Mouse (Mus musculus): Measurements from ENCODE around the gene Pitpnb. TPM values are rescaled to one million over a fixed set of nuclear protein-coding genes. Genes with fewer than 3 reads are reported as not detected.

Pitpnb gene
- polyA plus RNA-seq, 1 experiment from 2014 or later: 104 TPM

DNA sequence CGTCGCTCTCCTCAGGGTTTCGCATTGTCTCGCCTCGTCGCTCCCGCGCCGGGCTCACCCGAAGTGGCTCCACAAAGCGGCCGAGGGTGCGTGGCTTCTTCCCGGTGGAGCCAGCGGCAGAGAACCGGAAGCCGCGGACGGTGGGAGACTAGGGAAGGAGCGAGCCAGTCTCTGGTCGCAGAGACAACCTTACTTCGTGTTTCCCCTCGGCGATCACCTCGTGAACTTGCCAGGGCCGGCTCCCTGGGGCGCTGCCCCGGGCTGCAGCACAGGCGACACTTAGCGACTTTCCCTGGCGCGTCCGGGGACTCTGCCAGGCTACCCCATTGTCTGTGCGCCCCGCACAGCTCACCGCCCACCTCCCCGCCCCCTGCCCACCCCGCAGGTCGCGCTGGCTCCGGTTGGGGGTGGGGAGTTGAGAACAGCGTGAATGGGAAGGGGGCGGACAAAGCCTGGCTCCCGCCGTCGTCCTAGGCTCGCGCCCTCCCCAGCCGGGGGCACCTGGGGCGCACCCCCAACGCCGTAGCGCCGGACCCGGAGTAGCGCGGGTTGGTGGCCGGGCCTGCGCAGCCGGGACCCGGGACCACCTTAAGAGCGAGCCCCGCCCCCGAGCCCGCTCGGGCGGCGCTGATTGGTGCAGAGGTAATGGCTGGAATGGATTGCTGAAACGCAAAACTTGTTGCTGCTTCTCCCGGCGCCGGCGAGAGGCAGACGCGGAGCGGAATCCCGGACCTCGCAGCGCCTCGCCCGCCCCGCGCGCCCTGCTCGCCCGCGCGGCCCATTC lies 86.2 kb downstream of the Pitpnb start, which contains the start of gene Mn1:
Mn1 (plus strand) TSS at position 772 of the 784 bp plus-strand sequence.
- Histone ChIP-seq H3K4me3 (replicated peaks) (peak within 1 kb of the TSS; percentile 85), H3K27me3 (peaks cover 4% of the 10 kb centered on the region; the same call in 1 of the 2 replicates), H3K4me1 (peaks cover 62% of the 10 kb centered on the region), H3K9ac (peak within 1 kb of the TSS; percentile 97), H3K4me2 (replicated peaks) (peak within 1 kb of the TSS; percentile 82), H3K27ac (replicated peaks) (peak within 1 kb of the TSS; percentile 93), H3K36me3 (no peaks in the 10 kb centered on the region), H3K9me3 (replicated peaks) (no peaks in the 10 kb centered on the region)
- peak; percentile 92 for ATAC-seq (ENCODE audit: insufficient number of reproducible peaks, low FRiP score, low TSS enrichment, low read depth)
- under 1% methylated on average over 88 of the region's 88 CpGs for WGBS

DNA sequence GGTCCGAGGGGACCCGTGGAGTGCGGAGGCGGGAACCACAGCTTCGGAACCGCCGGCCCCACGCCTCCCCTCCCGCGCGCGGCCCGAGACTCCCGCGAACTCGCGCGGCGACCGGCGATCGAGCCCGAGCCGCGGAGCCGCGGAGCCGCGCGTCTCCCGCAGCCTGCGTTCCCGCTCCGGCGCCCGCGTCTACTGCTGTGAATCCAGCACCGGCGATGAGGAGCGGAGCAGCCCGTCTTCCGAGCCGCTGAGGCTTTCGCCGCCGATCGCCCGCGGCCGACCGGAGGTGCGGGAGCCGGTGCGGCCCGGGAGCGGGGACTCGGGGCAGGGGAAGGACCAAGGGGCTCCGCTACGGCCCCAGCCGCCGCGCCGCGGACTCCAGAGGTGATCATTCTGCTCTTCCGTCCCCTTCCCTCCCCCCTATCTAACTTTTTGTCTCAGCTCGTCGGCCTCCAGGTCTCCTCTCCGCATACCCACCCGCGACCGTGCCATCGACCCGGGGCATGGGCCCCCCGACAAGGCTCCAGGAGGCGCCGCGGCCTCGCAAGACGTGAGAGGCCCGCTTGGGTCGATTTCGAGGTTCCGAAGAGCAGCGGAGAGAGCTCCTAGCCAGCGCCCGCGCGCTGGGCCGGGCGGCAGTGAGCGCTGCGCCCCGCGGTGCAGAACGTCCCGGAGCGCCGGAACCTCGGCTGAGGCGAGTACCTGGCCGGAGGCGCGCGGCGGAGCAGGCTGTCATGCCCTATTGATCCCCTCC lies 87.0 kb downstream of the Pitpnb start:
- Histone ChIP-seq H3K27me3 (peaks cover 4% of the 10 kb centered on the region; the same call in 1 of the 2 replicates), H3K27ac (replicated peaks) (peak overlapping the region; percentile 93), H3K9me3 (replicated peaks) (no peaks in the 10 kb centered on the region), H3K4me1 (peaks cover 65% of the 10 kb centered on the region), H3K36me3 (no peaks in the 10 kb centered on the region), H3K4me3 (replicated peaks) (peak overlapping the region; percentile 85), H3K4me2 (replicated peaks) (peak overlapping the region; percentile 82), H3K9ac (peak overlapping the region; percentile 97)
- no peak for ATAC-seq (ENCODE audit: insufficient number of reproducible peaks, low FRiP score, low TSS enrichment, low read depth)
- under 1% methylated on average over 95 of the region's 105 CpGs for WGBS

DNA sequence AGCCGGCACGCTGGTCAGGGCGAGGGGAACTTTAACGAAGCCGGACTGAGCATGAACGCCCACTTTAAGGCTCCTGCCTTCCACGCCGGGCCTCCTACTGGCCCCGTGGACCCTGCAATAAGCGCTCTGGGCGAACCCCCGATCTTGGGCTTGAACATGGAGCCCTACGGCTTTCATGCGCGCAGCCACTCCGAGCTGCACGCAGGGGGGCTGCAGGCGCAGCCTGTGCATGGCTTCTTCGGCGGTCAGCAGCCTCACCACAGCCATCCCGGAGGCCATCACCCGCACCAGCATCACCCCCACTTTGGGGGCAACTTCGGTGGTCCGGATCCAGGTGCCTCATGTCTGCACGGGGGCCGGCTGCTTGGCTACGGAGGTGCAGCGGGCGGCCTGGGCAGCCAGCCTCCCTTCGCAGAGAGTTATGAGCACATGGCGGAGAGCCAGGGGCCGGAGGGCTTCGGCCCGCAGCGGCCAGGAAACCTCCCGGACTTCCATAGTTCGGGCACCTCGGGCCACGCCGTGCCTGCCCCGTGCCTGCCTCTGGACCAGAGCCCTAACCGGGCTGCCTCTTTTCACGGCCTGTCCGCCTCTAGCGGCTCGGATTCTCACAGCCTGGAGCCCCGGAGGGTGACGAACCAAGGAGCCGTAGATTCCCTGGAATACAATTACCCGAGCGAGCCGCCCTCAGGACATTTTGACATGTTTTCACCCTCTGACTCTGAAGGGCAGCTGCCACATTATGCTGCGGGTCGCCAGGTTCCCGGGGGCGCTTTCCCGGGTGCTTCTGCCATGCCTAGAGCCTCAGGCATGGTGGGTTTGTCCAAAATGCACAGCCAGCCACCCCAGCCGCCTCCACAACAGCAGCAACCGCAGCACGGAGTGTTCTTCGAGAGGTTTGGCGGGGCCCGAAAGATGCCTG lies 87.9 kb downstream of the Pitpnb start:
- no peak for ATAC-seq (ENCODE audit: insufficient number of reproducible peaks, low FRiP score, low TSS enrichment, low read depth)
- peaks cover 63% of the 10 kb centered on the region for H3K4me1 ChIP-seq

DNA sequence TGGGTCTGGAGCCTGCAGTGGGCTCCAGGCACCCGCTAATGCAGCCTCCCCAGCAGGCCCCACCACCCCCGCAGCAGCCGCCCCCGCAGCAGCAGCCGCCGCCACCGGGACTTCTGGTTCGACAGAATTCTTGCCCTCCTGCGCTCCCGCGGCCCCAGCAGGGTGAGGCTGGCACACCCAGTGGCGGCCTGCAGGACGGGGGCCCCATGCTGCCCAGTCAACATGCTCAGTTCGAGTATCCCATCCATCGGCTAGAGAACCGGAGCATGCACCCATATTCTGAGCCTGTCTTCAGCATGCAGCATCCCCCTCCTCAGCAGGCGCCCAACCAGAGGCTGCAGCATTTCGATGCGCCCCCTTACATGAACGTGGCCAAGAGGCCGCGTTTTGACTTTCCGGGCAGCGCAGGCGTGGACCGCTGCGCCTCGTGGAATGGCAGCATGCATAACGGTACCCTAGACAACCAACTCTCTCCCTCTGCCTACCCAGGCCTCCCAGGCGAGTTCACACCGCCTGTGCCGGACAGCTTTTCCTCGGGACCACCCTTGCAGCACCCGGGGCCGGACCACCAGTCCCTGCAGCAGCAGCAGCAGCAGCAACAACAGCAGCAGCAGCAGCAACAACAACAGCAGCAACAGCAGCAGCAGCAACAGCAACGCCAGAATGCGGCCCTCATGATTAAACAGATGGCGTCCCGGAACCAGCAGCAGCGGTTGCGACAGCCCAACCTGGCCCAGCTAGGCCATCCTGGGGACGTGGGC lies 88.7 kb downstream of the Pitpnb start:
- WGBS: 6% methylated on average over 42 of the region's 42 CpGs
- H3K4me2 ChIP-seq (replicated peaks): peak overlapping the region; percentile 82
- H3K27ac ChIP-seq (replicated peaks): peak overlapping the region; percentile 51; the same call in 1 of the 2 replicates
- peaks cover 61% of the 10 kb centered on the region for H3K4me1 ChIP-seq
- H3K9ac ChIP-seq: peak overlapping the region; percentile 97
- no peaks in the 10 kb centered on the region; the same call in 1 of the 2 replicates for H3K36me3 ChIP-seq
- peak overlapping the region; percentile 85 for H3K4me3 ChIP-seq (replicated peaks)
- ATAC-seq (ENCODE audit: insufficient number of reproducible peaks, low FRiP score, low TSS enrichment, low read depth): no peak
- no peaks in the 10 kb centered on the region for H3K27me3 ChIP-seq
- H3K9me3 ChIP-seq (replicated peaks): no peaks in the 10 kb centered on the region

More for the DNA sequence above, 87.9 kb downstream of the Pitpnb start:
- Histone ChIP-seq H3K9ac (peak overlapping the region; percentile 97), H3K4me3 (replicated peaks) (peak overlapping the region; percentile 85), H3K27me3 (no peaks in the 10 kb centered on the region), H3K4me2 (replicated peaks) (peak overlapping the region; percentile 82), H3K36me3 (no peaks in the 10 kb centered on the region), H3K27ac (replicated peaks) (peak overlapping the region; percentile 93; the same call in 1 of the 2 replicates), H3K9me3 (replicated peaks) (no peaks in the 10 kb centered on the region)
- 1% methylated on average over 63 of the region's 63 CpGs for WGBS

DNA sequence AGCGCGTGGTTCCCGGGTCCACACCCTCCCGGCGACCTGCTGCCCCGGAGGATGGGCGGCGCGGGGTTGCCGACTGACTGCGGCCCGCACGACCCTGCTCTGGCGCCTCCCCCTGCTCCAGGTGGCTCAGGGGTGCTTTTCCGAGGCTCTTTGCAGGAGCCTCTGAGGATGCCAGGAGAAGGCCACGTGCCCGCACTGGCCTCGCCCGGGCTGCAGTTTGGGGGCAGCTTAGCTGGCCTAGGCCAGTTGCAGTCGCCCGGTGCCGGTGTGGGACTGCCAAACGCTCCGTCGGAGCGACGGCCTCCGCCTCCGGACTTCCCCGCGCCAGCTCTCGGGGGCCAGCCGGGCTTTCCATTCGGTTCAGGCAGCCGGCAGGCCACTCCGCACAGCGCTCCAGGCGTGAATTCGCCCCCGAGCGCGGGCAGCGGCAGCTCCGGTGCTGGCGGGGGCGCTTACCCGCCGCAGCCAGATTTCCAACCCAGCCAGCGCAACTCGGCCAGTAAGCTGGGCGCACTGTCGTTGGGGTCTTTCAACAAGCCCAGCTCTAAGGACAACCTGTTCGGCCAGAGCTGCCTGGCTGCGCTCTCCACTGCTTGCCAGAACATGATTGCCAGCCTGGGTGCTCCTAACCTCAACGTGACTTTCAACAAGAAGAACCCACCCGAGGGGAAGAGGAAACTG lies 89.6 kb downstream of the Pitpnb start:
- Histone ChIP-seq H3K9ac (peak overlapping the region; percentile 97), H3K27ac (replicated peaks) (peak overlapping the region; percentile 51; the same call in 1 of the 2 replicates), H3K4me1 (peaks cover 61% of the 10 kb centered on the region), H3K36me3 (no peaks in the 10 kb centered on the region; the same call in 1 of the 2 replicates), H3K4me3 (replicated peaks) (peak overlapping the region; percentile 85), H3K9me3 (replicated peaks) (no peaks in the 10 kb centered on the region), H3K4me2 (replicated peaks) (peak overlapping the region; percentile 82), H3K27me3 (no peaks in the 10 kb centered on the region)
- no peak for ATAC-seq (ENCODE audit: insufficient number of reproducible peaks, low FRiP score, low TSS enrichment, low read depth)
- WGBS: 3% methylated on average over 56 of the region's 56 CpGs

DNA sequence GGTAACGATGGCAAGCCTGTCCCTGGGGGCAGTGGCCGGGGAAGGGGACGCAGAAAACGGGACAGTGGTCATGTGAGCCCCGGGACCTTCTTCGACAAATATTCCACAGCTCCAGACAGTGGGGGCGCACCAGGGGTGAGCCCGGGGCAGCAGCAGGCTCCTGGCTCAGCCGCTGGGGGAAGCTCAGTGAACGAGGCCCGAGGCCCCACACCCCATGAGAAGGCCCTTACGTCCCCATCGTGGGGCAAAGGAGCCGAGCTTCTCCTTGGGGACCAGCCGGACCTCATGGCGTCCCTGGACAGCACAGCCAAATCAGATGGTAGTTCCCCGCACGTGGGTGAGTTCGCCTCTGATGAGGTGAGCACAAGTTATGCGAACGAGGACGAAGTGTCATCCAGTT lies 90.3 kb downstream of the Pitpnb start:
- WGBS: 36% methylated on average over 22 of the region's 22 CpGs
- Histone ChIP-seq H3K36me3 (no peaks in the 10 kb centered on the region; the same call in 1 of the 2 replicates), H3K4me1 (peaks cover 63% of the 10 kb centered on the region)

DNA sequence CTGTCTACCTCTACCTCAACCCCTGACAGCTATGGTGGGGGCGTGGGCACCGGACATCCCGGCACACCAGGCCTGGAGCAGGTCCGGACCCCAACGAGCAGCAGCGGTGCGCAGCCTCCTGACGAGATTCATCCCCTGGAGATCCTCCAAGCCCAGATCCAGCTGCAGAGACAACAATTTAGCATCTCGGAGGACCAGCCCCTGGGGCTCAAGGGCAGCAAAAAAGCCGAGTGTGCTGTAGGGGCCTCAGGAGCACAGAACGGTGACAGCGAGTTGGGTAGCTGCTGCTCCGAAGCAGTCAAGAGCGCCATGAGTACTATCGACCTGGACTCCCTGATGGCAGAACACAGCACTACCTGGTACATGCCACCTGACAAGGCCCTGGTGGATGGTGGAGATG lies 90.9 kb downstream of the Pitpnb start:
- Histone ChIP-seq H3K9ac (peak overlapping the region; percentile 97), H3K36me3 (no peaks in the 10 kb centered on the region; the same call in 1 of the 2 replicates), H3K4me1 (peaks cover 68% of the 10 kb centered on the region), H3K27ac (replicated peaks) (peak overlapping the region; percentile 48; the same call in 1 of the 2 replicates), H3K4me2 (replicated peaks) (peak overlapping the region; percentile 82), H3K27me3 (no peaks in the 10 kb centered on the region), H3K4me3 (replicated peaks) (peak overlapping the region; percentile 85), H3K9me3 (replicated peaks) (no peaks in the 10 kb centered on the region)
- WGBS: 52% methylated on average over 15 of the region's 15 CpGs
- no peak for ATAC-seq (ENCODE audit: insufficient number of reproducible peaks, low FRiP score, low TSS enrichment, low read depth)

More for the DNA sequence above, 90.3 kb downstream of the Pitpnb start:
- H3K4me2 ChIP-seq (replicated peaks): peak overlapping the region; percentile 82
- H3K27me3 ChIP-seq: no peaks in the 10 kb centered on the region
- H3K9ac ChIP-seq: peak overlapping the region; percentile 97
- ATAC-seq (ENCODE audit: insufficient number of reproducible peaks, low FRiP score, low TSS enrichment, low read depth): no peak
- 0 out of 2 replicates have a peak overlapping the region, but pooled peaks have one; percentile 51 for H3K27ac ChIP-seq (replicated peaks)
- peak overlapping the region; percentile 85 for H3K4me3 ChIP-seq (replicated peaks)
- H3K9me3 ChIP-seq (replicated peaks): no peaks in the 10 kb centered on the region

DNA sequence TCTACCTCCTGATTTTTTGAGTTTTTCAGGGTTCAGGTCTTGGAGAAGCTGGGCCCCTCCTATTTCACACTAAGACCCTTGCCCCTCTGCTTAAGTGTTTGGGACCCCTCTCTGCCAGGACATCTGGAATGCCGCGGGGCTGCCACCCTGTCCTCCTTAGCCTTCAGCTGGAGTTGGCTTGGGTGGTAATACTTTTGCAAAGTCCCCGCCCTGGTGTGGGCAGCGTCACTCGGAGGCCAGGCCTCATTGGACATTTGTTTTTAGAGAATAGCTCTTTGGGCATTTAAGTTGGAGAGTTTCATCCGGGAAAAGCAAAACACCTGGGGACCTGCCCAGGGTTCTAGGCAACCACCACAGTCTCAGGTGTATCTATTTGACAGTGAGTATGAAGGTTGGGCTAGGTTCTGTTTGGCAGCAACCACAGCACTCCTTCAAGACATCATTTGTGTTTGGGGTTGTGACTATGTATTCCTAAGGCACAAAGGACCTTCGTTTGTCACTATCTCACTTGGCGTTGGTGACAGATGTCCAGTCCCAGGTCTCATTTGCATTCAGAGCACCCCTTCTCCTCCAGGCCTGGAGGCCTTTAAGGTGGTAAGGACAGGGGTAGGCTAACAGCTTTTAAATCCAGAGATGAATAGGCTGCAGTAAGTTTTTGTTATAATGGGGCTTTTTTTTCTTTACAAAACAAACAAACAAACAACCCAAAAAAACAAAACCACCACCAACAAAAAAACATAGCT lies 91.7 kb downstream of the Pitpnb start:
- Histone ChIP-seq H3K9ac (peak overlapping the region; percentile 97), H3K4me1 (peaks cover 76% of the 10 kb centered on the region), H3K27ac (replicated peaks) (no peak overlapping the region), H3K4me3 (replicated peaks) (peak overlapping the region; percentile 85), H3K36me3 (no peaks in the 10 kb centered on the region; the same call in 1 of the 2 replicates), H3K9me3 (replicated peaks) (no peaks in the 10 kb centered on the region), H3K27me3 (no peaks in the 10 kb centered on the region), H3K4me2 (replicated peaks) (peak overlapping the region; percentile 82)
- ATAC-seq (ENCODE audit: insufficient number of reproducible peaks, low FRiP score, low TSS enrichment, low read depth): no peak
- 37% methylated on average over 8 of the region's 8 CpGs for WGBS

DNA sequence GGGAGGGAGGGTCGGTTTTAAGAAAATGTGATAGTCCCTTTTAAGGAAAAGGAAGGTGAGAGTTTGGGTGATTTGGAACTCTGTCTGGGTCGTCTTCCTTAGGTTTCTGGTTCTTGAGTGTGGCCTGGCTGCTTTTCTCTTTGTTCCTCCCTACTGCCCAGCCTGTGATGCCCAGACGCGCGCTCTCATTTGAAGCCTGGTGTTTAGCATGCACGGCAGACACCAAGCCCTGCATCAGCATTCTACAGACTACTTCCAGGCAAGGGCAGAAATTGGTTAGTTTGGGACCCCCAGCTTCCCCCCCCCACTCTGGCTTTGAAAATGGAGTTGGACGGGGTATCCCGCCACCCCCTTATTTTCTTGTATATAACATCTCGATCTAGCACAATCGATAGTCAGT lies 92.4 kb downstream of the Pitpnb start:
- Histone ChIP-seq H3K27me3 (no peaks in the 10 kb centered on the region), H3K9ac (peak overlapping the region; percentile 26; the same call in 1 of the 2 replicates), H3K36me3 (no peaks in the 10 kb centered on the region; the same call in 1 of the 2 replicates), H3K9me3 (replicated peaks) (no peaks in the 10 kb centered on the region), H3K4me2 (replicated peaks) (peak overlapping the region; percentile 82), H3K4me1 (peaks cover 82% of the 10 kb centered on the region), H3K4me3 (replicated peaks) (peak overlapping the region; percentile 85), H3K27ac (replicated peaks) (no peak overlapping the region)
- 38% methylated on average over 10 of the region's 10 CpGs for WGBS
- ATAC-seq (ENCODE audit: insufficient number of reproducible peaks, low FRiP score, low TSS enrichment, low read depth): no peak
